Mouse (Mus musculus) heart, adult 18-20 months (tissue): ENCODE measurements around the gene Gatc. TPM values are rescaled to one million over a fixed set of nuclear protein-coding genes. Genes with fewer than 3 reads are reported as not detected.
"Not testable (repeated sequence)": the region's sequence is repeated elsewhere in the genome, so short reads cannot be mapped to it uniquely, and the experiment has no call there.

Source experiments
- DNase-seq, 2 experiments: peaks; one replicate each; pipeline ENCODE4 v3.0.0; 2021 to 2022; ENCODE audit warnings: mixed read lengths in 1 of 2
- long read RNA-seq, 2 experiments: library from polyadenylated mRNA; stranded (forward); transcript quantifications; one replicate each; pipeline ENCODE4 v2.0.0; 2021
- total RNA-seq, 2 experiments: library from RNA; stranded (reverse); gene quantifications; 2 replicates each; pipeline ENCODE4 v1.2.3; 2021

The Gatc gene
- total RNA-seq, result 10 to 100 TPM; 17.2 to 18.0 TPM
- long read RNA-seq, experiment 1, transcript Gatc-201 (3 exons, 1,797 nt), result major isoform, 12 of 12 reads
- long read RNA-seq, experiment 1, partial matches to known transcripts, result 0 of 12 reads
- long read RNA-seq, experiment 1, other reads (novel, unspliced or antisense), result 0 of 12 reads
- long read RNA-seq, experiment 2, transcript Gatc-201 (3 exons, 1,797 nt), result major isoform, 7 of 7 reads
- long read RNA-seq, experiment 2, partial matches to known transcripts, result 0 of 7 reads
- long read RNA-seq, experiment 2, other reads (novel, unspliced or antisense), result 0 of 7 reads

DNA sequence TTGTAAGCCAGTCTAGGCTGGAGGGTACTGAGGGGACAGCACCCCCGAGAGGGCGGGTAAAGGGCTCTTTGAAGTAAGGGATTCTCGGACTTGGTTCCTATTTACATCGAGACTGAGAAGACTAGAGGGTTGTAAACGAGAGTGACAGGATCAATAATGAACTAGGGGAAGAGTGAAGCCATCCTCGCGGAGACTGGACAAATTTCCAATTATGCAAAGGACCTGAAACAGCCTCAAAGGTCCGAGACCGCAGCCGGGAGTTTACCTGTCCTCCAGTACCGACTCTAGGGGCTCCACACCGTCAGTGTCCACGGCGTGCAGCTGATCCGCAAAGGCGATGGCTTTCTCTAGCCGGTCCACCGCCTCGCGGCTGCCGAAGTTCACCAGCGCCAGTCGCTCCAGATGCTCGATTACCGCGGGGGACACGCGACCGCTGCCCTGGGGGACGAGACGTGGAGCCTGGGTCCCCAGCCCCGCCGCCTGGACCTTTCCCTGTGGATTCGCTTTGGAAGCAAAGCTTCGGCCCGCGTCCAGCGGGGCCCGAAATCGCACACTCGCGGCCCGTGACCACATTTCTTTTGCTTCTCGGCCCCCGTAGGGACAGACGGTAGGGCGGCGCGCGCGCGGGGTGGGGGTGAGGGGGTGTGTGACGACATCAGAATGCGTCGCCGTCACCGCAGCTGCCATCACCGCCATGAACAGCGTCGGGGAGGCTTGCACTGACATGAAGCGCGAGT is at the start of gene Gatc, which contains the start of gene Triap1:
Gatc (minus strand) TSS at position 602 of the 737 bp plus-strand sequence.
Triap1 (plus strand) TSS at position 649 of the 737 bp plus-strand sequence.
- DNase-seq, result peak; percentile 90 to 93

DNA sequence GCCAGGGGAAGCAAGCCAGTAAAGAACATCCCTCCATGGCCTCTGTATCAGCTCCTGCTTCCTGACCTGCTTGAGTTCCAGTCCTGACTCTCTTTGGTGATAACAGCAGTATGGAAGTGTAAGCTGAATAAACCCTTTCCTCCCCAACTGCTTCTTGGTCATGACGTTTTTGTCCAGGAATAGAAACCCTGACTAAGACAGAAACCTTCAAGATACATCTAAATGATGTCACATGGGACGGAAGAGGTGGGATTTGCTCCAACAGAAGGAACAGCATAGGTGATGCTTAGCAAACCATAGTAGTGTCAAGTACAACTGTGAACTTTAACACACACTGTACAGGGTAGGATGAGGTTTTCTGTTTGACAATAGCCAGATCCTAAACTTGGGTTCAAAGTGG is 37.9 kb upstream of the Gatc start:
- not testable (repeated sequence) for DNase-seq

DNA sequence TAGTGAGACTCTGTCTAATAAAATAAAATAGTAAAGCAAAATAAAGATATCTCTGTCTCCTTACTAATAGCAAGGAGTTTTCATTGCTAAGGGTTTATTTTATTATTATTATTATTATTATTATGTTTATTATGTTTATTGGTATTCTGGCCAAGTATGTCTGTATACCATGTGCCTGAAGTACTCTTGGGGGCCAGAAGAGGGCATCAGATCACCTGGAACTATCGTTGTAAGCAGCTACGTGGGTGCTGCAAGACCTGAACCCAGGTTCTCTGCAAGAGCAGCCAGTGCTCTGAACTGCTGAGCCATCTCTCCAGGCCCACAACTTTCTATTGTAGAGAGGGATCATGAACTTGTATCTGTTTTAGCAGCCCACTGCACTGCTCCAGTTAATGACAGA is 34.5 kb upstream of the Gatc start:
- DNase-seq, result no peak

GRCm38 (mm10) chr5:115374204-115374820 is 33.3 kb upstream of the Gatc start:
- no peak for DNase-seq

- DNase-seq, result no peak
Measured at GRCm38 (mm10) chr5:115373441-115374203, 32.6 kb upstream of the Gatc start.

- no peak for DNase-seq
Measured at GRCm38 (mm10) chr5:115371736-115372135, 30.8 kb upstream of the Gatc start.

DNA sequence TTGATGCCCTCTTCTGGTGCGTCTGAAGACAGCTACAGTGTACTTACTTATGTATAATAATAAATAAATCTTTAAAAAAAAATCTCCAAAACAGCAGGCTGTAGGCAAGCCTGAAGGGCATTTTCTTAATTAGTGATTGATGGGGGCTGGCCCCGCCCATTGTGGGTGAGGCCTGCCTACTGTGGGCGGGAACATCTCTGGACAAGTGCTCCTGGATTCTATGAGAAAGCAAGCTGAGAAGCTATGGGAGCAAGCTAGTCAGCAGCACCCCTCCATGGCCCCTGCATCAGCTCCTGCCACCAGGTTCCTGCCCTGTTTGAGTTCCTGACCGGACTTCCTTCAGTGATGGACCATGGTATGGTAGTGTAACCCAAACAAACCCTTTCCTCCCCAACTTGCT is 23.8 kb upstream of the Gatc start:
- DNase-seq, result no peak

- DNase-seq, result no peak
Measured at GRCm38 (mm10) chr5:115362819-115363714, 22.1 kb upstream of the Gatc start.

DNA sequence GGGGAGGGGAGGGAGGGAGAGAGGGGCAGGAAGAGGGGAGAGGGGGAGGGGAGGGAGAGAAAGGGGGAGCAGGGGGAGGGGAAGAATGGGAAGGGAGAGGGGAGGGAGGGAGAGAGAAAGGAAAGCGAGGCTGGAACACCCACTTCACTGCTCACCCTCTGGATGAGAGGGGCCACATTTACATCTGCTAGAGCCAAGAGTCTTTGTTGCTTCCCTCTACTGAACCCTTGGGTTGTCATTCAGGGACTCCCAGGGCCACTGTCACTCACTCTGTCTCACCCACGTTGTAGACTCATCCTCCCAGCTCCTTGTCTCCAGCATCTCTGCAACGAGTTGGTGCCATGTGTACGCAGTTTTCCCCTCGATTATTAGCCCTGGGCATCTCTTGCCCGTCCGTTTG is 21.2 kb upstream of the Gatc start:
- DNase-seq, result no peak

DNA sequence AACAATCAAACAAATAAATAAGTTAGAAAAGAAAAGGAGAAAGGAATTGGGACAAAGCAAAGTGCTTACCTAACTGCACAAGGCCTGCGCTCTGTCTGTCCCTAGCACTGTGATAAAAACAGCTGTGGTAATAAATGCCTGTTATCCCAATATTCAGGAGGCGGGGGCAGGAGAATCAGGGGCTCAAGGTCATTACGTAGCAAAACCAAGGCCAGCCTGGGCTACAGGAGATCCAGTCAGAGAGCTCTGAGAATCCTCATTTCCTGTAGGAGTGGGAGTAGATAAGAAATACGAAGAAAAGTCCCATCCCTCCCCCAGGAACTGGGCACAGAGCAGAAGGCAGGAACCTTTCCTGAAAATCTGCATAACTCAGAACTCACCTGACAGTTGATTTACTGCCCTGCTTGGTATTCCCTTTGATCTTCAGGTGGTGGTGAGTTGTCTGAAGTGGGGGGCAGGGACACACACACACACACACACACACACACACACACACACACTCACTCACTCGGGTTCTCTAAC is 18.9 kb upstream of the Gatc start:
- DNase-seq, result no peak

DNA sequence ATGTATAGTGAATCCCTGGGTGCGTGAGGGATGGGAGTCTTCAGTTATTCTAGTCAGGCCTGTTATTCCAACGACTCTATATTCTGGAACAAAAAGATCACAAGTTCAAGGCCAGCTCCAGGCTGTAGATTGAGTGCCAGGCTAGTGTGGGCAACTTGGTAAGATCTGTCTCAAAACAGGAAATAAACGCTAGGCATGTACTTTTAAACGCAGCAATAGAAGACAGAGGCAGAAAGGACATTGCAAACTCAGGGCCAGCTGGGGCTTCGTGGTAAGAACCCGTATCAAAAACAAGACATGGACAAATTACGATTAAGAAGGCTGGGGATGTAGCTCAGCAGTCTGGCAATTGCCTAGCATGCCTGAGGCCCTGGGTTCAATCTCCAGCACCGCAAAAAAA is 18.5 kb upstream of the Gatc start:
- DNase-seq, result no peak

DNA sequence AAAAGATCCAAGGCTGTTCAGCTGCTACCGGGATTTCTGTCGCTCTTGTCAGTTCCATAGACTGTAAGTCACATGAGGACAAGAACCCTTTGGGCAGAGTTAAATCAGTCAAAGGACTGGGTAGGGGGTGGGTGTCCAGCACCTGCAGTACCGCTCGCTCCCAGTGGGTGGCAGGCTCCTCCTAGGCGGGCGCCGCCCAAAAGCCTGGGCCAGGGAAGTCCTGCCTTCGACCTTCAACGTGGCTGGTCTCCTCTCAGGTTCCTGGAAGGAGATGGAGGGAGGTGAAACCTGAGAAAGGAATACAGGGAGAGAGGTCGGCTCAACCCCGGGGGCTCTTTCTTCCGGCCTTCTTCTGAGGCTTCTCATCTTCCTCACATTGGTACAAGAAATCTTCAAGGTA is 17.9 kb upstream of the Gatc start:
- peak; percentile 72 to 90 for DNase-seq

DNA sequence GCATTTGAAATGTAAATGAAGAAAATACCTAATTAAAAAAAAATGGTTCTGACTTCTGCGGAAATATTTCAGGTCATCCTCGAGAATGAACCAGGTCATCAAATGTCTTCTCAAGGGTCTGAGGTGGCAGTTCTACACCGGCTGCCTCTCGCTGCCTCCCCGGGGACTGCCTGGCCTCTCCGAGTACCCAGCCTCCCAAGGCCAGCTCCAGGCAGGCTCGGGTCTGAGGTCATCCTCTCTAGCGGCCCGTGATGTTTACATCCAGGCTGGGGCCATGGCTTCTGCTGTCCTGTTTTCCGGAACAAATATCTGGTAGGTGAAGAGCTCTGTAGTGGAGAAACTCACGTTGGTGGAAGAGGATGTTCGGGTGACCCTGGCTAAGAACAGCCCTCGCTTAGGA is 14.1 kb upstream of the Gatc start:
- no peak for DNase-seq

DNA sequence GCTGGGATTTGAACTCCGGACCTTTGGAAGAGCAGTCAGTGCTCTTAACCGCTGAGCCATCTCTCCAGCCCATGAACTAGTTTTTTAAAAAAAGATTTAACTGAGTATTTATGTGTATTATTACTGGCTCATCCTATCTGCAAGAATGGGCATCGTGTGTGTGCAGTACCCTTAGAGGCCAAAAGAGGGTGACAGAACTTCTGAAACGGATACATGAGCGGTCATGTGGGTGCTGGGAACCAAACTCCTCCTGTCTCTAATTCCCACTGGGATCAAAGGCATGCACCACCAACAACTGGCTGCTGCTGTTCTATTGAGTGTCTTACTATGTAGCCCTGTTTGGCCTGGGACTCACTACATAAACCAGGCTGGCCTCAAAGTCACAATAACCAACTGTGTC is 10.4 kb upstream of the Gatc start:
- no peak for DNase-seq

- DNase-seq, result no peak
Measured at GRCm38 (mm10) chr5:115349225-115349555, 8.2 kb upstream of the Gatc start.

DNA sequence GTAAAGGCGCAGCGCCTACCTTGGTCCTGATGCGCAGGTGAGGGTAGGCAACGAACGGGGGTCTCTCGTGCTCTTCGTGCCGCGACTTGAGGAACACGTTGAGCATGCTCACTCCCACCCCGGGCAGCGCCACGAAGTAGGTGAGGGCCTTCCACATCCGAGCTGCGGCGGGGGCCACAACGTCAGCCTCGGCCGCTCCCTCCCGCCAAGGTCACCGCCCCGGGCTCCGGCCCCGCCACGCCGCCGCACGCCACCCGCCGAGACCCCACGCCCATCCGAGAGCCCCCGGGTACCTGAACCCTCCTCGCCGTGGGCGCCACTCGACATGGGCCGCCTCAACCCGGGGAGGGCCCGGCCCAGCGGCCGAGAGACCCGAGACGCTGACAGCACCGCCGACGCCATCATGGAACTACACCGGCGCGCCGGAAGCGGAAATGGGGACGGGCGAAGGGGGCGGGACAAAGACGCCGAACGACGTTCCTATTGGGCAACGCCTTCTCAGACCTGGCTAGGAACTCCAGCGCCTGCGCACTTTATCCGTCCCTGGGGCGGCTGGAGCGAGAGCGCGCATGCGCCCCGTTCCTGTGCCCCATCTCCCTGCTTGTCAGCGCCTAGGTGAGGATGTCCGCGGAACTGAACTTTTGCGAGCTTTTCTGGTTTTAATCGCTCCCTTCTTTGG is 7.7 kb upstream of the Gatc start, which contains the start of gene Cox6a1:
Cox6a1 (minus strand) TSS at position 436 of the 679 bp plus-strand sequence.
- peak; percentile 97 to 99 for DNase-seq

DNA sequence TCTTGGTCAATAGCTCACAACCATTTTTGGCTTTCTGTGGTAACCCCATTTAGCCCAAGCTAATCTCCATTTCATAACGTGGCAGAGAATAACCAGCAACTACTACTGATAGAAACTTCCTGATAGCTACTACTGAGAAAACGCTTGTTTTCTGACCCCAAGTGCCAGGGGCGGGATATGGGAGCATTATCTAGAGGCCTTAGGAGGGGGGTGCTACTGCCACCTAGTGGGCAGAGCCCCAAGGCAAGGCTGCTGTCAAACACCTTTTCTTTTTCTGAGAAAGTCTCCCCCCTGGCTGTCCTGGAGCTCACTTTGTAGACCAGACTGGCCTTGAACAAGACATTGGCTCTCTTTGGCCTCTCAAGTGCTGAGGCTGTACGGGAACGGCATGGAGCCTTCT is 6.6 kb upstream of the Gatc start:
- peak; percentile 84 to 88 for DNase-seq

DNA sequence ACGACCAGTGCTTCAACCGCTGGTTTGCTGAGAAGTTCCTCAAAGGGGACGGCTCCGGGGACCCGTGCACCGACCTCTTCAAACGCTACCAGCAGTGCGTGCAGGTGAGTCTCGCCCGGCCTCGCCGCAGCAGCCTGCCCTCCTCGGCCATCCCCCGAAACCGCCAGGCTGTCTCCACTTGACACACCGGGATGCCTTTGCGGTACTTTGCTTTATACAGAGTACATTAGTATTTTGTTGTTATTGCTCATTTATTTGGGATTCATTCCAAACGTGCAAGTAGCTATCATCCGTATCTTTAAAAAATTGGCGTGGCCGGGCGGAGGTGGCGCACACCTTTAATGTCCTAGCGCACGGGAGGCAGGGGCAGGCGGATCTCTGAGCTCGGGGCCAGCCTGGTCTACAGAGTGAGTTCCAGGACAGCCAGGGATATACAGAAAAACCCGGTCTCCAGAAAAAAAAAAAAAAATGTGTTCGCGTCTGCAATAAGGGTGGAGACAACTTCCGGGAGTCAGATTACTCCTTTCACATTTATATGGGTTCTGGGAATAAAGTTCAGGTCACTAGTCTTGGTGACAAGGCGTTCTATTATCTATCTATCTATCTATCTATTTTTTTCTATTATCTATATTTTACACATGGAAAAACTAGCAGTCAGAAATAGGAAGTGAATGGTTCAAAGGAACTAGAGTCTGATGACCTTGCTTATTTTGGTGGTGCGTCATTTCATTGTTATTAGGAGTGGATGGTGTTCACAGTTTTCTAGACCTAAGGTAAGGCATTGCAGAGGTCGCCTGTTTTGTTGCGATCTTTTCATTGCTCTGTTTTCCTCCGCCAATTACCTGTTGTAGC is 562 bp upstream of the Gatc start:
- no peak for DNase-seq

GRCm38 (mm10) chr5:115340007-115340406 is 971 bp downstream of the Gatc start:
- no peak for DNase-seq

DNA sequence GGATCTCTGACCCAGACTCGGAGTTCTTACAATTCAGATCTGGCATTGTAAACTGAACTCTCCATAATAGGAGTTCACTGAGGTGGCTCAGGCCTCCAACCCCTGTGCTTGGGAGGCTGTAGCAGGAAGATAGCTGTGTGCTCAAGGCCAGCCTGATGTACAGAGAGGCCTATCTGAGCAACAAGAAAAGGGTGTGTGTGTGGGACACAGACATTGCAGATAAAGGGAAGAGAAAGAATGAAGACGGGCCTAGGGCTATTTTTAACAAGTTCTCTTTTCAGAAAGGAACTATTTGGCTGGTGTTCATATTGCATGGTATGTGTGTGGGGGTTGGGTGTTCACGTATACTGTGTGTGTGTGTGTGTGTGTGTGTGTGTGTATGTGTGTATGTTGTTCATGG is 7.4 kb downstream of the Gatc start:
- no peak for DNase-seq
